Mouse (Mus musculus) midbrain, embryonic 14.5 days (tissue): ENCODE measurements around the gene Mrpl47. TPM values are rescaled to one million over a fixed set of nuclear protein-coding genes. Genes with fewer than 3 reads are reported as not detected.

Experiments used
- ATAC-seq: fragments of 200-750 bp; cut with Nextera tagmentation; 2 replicates; pipeline ENCODE4 v1.8.0; 2017; ENCODE audit warnings: moderate number of reproducible peaks, moderate library complexity; ENCODE audit not compliant: low FRiP score, low TSS enrichment
- DNase-seq: peaks from one replicate; pipeline ENCODE4 v3.0.0-alpha.2; 2015
- H3K27ac ChIP-seq: fragments of 300-500 bp; sonication (generic); replicated peaks from 2 replicates; pipeline ENCODE4 v1.5.1; 2014; ENCODE audit warnings: mild to moderate bottlenecking, low read depth, low read length, moderate library complexity
- H3K27me3 ChIP-seq: fragments of 300-500 bp; sonication (generic); 2 replicates; pipeline ENCODE4 v1.6.1; 2014; ENCODE audit warnings: low read length, control low read depth, mixed read lengths; ENCODE audit not compliant: control insufficient read depth, insufficient read depth
- H3K36me3 ChIP-seq: fragments of 300-500 bp; sonication (generic); 2 replicates; pipeline ENCODE4 v1.6.1; 2014; ENCODE audit warnings: low read length, control low read depth; ENCODE audit not compliant: control insufficient read depth, insufficient read depth
- H3K4me1 ChIP-seq: fragments of 300-500 bp; sonication (generic); 2 replicates; pipeline ENCODE4 v1.6.1; 2014; ENCODE audit warnings: mild to moderate bottlenecking, antibody characterized with exemption, low read length, control low read depth; ENCODE audit not compliant: control insufficient read depth, insufficient read depth
- H3K4me2 ChIP-seq: fragments of 300-500 bp; sonication (generic); 2 replicates; pipeline ENCODE4 v1.6.1; 2014; ENCODE audit warnings: mild to moderate bottlenecking, low read length, moderate library complexity
- H3K4me3 ChIP-seq: fragments of 300-500 bp; sonication (generic); replicated peaks from 2 replicates; pipeline ENCODE4 v1.5.1; 2014; ENCODE audit warnings: low read depth, low read length
- H3K9ac ChIP-seq: fragments of 300-500 bp; sonication (generic); replicated peaks from 2 replicates; pipeline ENCODE4 v1.6.1; 2014; ENCODE audit warnings: mild to moderate bottlenecking, low read length, moderate library complexity
- H3K9me3 ChIP-seq: fragments of 300-500 bp; sonication (generic); 2 replicates; pipeline ENCODE4 v1.6.1; 2016; ENCODE audit warnings: low read length, control low read depth, mixed read lengths; ENCODE audit not compliant: control insufficient read depth
- WGBS: fragments of 180-500 bp; shearing (Covaris S2); extraction: QIAGEN DNeasy Blood & Tissue Kit; methylation state at CpG from one replicate; pipeline ENCODE4 v1.1.7; 2014; 5-methylcytosine and 5-hydroxymethylcytosine counted together
- polyA plus RNA-seq: library from polyadenylated mRNA; unstranded; fragments of >200 nt; fragmentation: Nextera tagmentation; extraction: Ambion mirVana; gene quantifications from 2 replicates; pipeline ENCODE4 v1.2.1, GENCODE M21; 2014

Mrpl47 gene
- polyA plus RNA-seq, 1 experiment from 2014 or later = 39.0 TPM

DNA sequence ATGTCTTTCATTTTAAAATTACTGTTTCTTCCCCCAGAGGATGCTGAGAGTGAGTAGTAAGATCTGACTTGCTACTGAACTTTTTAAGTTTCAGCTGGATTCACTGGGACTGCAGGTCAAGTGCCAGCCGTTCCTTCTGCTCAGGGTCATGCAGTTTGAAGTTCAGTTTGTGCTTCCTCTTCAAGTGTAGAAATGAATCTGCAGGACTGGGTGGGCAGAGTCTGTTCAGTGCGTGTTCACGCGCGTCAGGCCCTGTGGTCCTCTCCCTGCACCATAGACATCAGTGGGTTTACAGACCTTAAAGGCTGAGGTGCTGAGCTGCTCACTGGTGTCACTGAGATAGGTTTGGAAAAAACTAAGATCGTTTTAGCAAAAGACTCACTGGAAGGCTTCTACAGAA, 7.6 kb upstream of the Mrpl47 start:
- H3K9ac ChIP-seq = no peak overlapping the region
- no peak overlapping the region for H3K27ac ChIP-seq
- ATAC-seq (no peak), DNase-seq (no peak)
- 96% methylated on average over 6 of the region's 6 CpGs for WGBS
- H3K27me3 ChIP-seq = no peaks in the 10 kb centered on the region
- no peak overlapping the region for H3K4me2 ChIP-seq
- H3K4me3 ChIP-seq = no peak overlapping the region
- H3K9me3 ChIP-seq = no peaks in the 10 kb centered on the region
- peaks cover 49% of the 10 kb centered on the region for H3K36me3 ChIP-seq
- H3K4me1 ChIP-seq = no peaks in the 10 kb centered on the region

DNA sequence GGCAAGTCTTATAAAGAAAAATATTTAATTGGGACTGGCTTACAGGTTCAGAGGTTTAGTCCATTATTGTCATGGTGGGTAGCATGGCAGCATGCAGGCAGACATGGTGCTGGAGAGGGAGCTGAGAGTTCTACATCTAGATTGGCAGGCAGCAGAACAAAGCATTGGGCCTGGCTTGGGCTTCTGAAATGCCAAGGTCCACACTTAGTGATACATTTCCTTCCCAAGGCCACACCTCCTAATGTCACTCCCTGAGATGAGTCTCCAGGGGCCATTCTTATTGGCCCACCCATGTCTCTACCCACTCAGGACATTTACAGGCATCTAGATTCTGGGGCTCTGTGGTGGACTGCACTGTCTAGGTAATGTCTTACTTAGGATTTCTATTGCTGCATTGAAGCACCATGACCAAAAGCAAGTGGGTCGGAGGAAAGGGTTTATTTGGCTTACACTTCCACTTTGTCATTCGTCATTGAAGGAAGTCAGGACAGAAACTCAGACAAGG, 4.9 kb upstream of the Mrpl47 start:
- H3K27ac ChIP-seq = no peak overlapping the region
- H3K4me2 ChIP-seq = no peak overlapping the region
- peaks cover 8% of the 10 kb centered on the region for H3K4me1 ChIP-seq
- H3K4me3 ChIP-seq = no peak overlapping the region
- no peak for DNase-seq
- no peaks in the 10 kb centered on the region for H3K9me3 ChIP-seq
- H3K9ac ChIP-seq = no peak overlapping the region
- ATAC-seq = no peak
- H3K27me3 ChIP-seq = no peaks in the 10 kb centered on the region
- H3K36me3 ChIP-seq = peaks cover 33% of the 10 kb centered on the region
- WGBS = 94% methylated on average over 2 of the region's 2 CpGs

DNA sequence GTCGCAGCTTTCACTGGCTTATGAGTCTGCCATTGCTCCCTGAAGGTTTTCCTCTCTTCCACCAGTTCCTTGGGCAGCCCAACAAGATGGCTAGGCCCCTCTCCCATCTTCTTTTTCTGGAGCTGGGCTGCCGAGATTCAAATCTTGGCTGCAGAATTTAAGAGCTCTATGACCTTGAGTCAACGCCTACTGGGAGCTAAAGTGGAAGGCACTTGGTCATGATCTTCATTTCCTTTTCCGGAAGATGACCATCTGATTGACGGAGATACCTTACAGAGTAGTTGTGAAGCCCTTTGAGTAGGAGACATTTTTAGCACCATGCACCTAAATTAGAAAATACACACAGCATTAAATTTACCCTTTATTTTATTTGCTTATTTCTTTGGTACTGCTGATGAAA, 1.1 kb upstream of the Mrpl47 start:
- 94% methylated on average over 5 of the region's 5 CpGs for WGBS
- Histone ChIP-seq H3K9me3 (no peaks in the 10 kb centered on the region), H3K9ac (no peak overlapping the region), H3K4me1 (peaks cover 14% of the 10 kb centered on the region), H3K4me2 (no peak overlapping the region), H3K27me3 (no peaks in the 10 kb centered on the region), H3K4me3 (0 out of 2 replicates have a peak overlapping the region, but pooled peaks have one; percentile 91), H3K27ac (no peak overlapping the region), H3K36me3 (peaks cover 22% of the 10 kb centered on the region; the same call in 1 of the 2 replicates)
- ATAC-seq = no peak
- DNase-seq = no peak

DNA sequence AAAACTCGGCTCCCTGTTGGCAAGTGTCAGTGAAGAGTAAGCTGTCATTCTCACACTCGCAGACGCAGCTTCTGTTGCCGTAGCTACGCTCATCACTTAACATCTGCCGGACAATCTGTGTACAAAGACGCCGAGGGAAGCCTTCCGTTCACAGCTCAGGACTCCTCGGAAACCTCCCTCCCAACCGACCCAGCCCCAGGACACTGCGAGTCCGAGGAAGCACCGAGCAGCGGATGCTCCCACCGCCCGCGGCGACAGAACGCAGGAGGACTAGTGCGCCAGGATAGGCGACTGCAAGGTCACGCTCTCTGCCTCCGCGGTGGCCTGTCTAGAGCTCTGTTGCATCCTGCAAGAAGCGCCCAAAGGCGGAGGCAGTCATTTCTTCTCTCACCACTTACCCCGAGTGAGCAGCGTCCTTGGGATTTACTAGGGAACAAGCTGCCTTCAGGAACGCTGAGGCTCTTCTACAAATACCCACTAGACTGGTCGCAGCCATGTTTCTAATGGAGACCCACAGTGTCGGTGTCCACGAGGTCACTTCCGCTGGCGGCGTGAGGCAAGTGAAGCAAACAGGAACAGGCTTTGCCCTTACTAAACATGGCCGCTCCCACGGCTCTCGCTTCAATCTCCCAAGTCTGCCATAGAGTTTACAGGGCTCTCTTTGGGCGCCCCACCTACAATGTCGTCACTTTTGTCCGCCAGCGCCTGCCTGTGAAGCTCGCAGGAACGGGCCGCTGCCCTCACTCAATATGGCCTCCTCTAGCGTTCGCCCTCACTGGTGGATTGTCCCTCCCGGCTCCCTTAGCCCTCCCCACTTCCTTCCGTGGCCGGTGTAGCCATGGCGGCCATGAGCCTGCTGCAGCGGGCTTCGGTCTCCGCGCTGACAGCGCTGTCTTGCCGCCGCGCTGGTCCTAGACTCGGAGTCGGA, 897 bp downstream of the Mrpl47 start, which contains the start of gene Ndufb5:
Ndufb5 (plus strand) TSS at position 747 of the 928 bp plus-strand sequence.
- WGBS = under 1% methylated on average over 62 of the region's 62 CpGs

DNA sequence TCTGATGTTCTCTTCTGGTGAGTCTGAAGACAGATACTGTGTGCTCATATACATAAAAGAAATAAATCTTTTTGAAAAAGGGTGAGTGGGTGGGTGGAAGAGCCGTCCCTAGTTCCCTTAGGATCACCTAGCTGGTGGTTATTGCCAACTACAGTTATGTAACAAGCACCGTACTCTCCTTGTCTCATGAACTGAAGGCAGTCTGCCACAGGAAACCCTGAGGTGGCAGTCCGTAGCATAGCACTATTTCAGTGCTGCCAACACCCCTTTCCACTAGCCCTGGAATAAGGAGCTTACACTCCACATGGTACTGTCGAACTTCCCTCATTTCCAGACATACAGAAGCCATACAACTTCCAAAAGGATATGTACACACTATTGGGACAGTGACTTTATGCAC, 9.5 kb downstream of the Mrpl47 start:
- no peak overlapping the region for H3K4me2 ChIP-seq
- no peak overlapping the region for H3K9ac ChIP-seq
- no peaks in the 10 kb centered on the region for H3K27me3 ChIP-seq
- no peak overlapping the region for H3K27ac ChIP-seq
- DNase-seq (no peak), ATAC-seq (no peak)
- no peak overlapping the region for H3K4me3 ChIP-seq
- no peaks in the 10 kb centered on the region for H3K4me1 ChIP-seq
- no peaks in the 10 kb centered on the region; the same call in 1 of the 2 replicates for H3K9me3 ChIP-seq
- 93% methylated on average over 4 of the region's 4 CpGs for WGBS
- H3K36me3 ChIP-seq = peaks cover 90% of the 10 kb centered on the region

More for the DNA sequence above, 897 bp downstream of the Mrpl47 start, which contains the start of gene Ndufb5:
- peak within 1 kb of the TSS; percentile 91 for H3K4me3 ChIP-seq
- peaks cover 14% of the 10 kb centered on the region for H3K4me1 ChIP-seq
- peak; percentile 97 for ATAC-seq
- no peaks in the 10 kb centered on the region for H3K27me3 ChIP-seq
- H3K27ac ChIP-seq = peak within 1 kb of the TSS; percentile 85
- peak within 1 kb of the TSS; percentile 73 for H3K4me2 ChIP-seq
- H3K36me3 ChIP-seq = peaks cover 35% of the 10 kb centered on the region
- no peaks in the 10 kb centered on the region for H3K9me3 ChIP-seq
- peak within 1 kb of the TSS; percentile 84 for H3K9ac ChIP-seq
- DNase-seq = peak; percentile 99

DNA sequence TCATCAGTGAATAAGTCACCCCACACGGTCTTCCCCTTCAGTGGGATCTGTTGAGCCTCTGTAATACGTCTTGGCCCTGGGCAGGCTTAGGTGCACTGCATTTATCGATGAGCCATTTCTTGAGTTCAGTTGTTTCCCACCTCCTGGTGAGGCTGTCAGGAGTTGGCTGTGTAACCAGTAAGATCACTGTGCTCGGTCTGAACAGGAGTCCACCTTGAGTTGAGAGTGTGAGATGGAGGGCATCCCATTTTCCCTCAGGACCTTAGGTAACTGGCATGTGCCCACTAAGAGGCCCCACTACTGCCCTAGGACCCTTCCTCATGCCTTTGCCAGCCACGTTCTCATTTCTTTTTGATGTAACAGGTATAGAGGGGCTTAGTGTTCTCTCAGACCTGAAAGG, 11.5 kb downstream of the Mrpl47 start:
- Histone ChIP-seq H3K36me3 (peaks cover 91% of the 10 kb centered on the region), H3K4me2 (no peak overlapping the region), H3K4me1 (no peaks in the 10 kb centered on the region), H3K4me3 (no peak overlapping the region), H3K9me3 (no peaks in the 10 kb centered on the region; the same call in 1 of the 2 replicates), H3K9ac (no peak overlapping the region), H3K27ac (no peak overlapping the region), H3K27me3 (no peaks in the 10 kb centered on the region)
- DNase-seq (no peak), ATAC-seq (no peak)
- 91% methylated on average over 5 of the region's 5 CpGs for WGBS

DNA sequence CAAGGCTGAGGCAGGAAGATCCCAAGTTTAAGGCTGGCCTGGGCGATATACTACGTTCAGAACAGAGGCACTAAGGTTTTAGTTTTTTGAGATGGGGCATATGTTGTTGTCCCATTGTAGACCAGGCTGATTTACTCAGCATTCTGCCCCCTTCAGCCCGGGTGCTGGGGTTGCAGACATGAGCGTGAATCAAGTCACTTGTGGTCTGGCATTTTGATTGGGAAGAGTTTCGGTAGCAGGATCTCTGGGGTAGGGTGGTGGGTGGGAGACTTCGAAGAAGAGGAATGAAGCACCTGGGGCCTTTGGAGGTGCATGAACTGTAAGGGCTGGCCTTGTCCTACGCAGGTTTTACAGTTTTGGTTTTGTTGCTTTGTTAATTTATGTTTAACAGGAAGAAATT, 13.2 kb downstream of the Mrpl47 start:
- 95% methylated on average over 7 of the region's 7 CpGs for WGBS
- no peak overlapping the region for H3K4me3 ChIP-seq

DNA sequence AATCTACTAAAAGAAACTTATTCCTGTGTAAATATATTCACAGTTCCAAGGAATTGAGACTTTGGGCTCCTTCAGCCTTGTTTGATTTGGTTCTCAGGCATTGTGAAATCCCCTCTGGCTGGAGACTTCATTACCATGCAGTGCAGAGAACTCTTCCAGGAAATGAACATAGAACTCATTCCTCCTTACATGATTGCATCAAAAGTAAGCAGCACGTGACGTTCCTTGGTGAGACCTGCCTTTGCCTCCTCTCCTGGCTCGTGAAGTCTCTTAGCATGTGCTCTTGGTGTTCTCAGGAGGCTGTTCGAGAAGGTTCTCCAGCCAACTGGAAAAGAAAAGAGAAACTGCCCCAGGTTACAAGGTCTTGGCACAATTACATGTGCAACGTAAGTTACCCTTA, 19.1 kb downstream of the Mrpl47 start:
- Histone ChIP-seq H3K36me3 (peaks cover 95% of the 10 kb centered on the region), H3K4me2 (no peak overlapping the region), H3K4me3 (no peak overlapping the region), H3K9me3 (no peaks in the 10 kb centered on the region), H3K4me1 (no peaks in the 10 kb centered on the region), H3K9ac (no peak overlapping the region), H3K27ac (no peak overlapping the region), H3K27me3 (no peaks in the 10 kb centered on the region)
- DNase-seq (no peak), ATAC-seq (no peak)
- 97% methylated on average over 5 of the region's 5 CpGs for WGBS

More for the DNA sequence above, 13.2 kb downstream of the Mrpl47 start:
- Histone ChIP-seq H3K36me3 (peaks cover 92% of the 10 kb centered on the region), H3K9ac (no peak overlapping the region), H3K9me3 (no peaks in the 10 kb centered on the region; the same call in 1 of the 2 replicates), H3K27me3 (no peaks in the 10 kb centered on the region), H3K27ac (no peak overlapping the region), H3K4me1 (no peaks in the 10 kb centered on the region), H3K4me2 (no peak overlapping the region)
- ATAC-seq = no peak
- DNase-seq = no peak
